Mouse (Mus musculus): ENCODE measurements at regions not wholly inside any gene's neighbourhood (a gene's known extent, or its start where the extent isn't known, plus 50 kb on each side); places are given as distances from the start of the nearest gene placed in this dataset.
"Not testable (repeated sequence)": the region's sequence is repeated elsewhere in the genome, so short reads cannot be mapped to it uniquely, and the experiment has no call there.

GRCm38 (mm10) chr5:40901742-40902141 is 806.2 kb downstream of the Rab28 start:
- DNase-seq (ENCODE audit: low spot score in 2 of 2), result no peak

- no peak for DNase-seq (ENCODE audit: low spot score in 2 of 2)
These were observed 825.1 kb downstream of the Rab28 start for GRCm38 (mm10) chr5:40882886-40883285.

GRCm38 (mm10) chr5:40877756-40878155 is 830.2 kb downstream of the Rab28 start:
- DNase-seq (ENCODE audit: low spot score in 2 of 2), result no peak

GRCm38 (mm10) chr5:40862349-40862748 is 845.6 kb downstream of the Rab28 start:
- DNase-seq (ENCODE audit: low spot score in 2 of 2), result not testable (repeated sequence)
